Comparison of ENCODE assay signal across 31 mouse cellular contexts in the genomic region with DNA sequence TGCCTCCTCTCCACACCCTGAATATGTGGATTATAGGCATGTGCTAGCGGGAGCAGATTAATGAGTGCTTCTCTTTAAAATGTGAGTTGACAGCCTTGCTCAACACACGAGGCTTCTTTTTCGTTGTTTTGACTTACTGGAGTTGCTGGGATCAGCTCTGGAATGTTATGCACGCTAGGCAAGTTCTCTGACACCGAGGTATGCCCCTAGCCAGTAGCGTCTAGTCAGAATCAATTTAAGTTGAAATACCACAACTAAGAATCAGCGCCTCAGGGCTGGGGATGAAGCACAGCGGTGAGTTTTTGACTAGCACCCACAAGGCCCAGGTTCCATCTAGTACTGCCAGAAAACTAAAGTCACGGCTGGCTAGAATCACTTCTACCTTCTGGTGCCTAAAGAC.
DNase-seq lines count a peak whose midpoint lies in the region; ATAC-seq lines count a peak whose summit lies in the region.
"Had no signal": no experiment of that assay in that cellular context is flagged by ENCODE, and none has a peak within 500 bp of the region (broad histone marks: within the 10 kb centered on the region; RNA-seq: fewer than 3 reads in every experiment).

No protein-coding gene starts in this region.

- no peak overlapping the region for H3K4me2 ChIP-seq in forebrain, embryonic 11.5 days (ENCODE audit: low read depth, low read length, severe bottlenecking)
- no peak overlapping the region for H3K4me2 ChIP-seq in forebrain, embryonic 13.5 days
- no peak overlapping the region for H3K4me2 ChIP-seq in embryonic facial prominence, embryonic 12.5 days (replicated peaks)
- no peak overlapping the region for H3K4me2 ChIP-seq in hindbrain, embryonic 13.5 days
- H3K4me2 ChIP-seq: intestine, embryonic 15.5 days; liver, embryonic 12.5 days; midbrain, embryonic 13.5 days; neural tube, embryonic 13.5 days; stomach, embryonic 15.5 days had no signal

- no peak overlapping the region for H3K4me3 ChIP-seq in forebrain, embryonic 11.5 days (ENCODE audit: low read depth, low read length)
- H3K4me3 ChIP-seq in forebrain, embryonic 13.5 days = no peak overlapping the region
- no peak overlapping the region for H3K4me3 ChIP-seq in embryonic facial prominence, embryonic 12.5 days
- no peak overlapping the region for H3K4me3 ChIP-seq in hindbrain, embryonic 13.5 days
- H3K4me3 ChIP-seq: hindbrain, embryonic 10.5 days; intestine, embryonic 15.5 days; liver, embryonic 12.5 days; midbrain, embryonic 13.5 days; neural tube, embryonic 13.5 days; stomach, embryonic 15.5 days had no signal

- DNase-seq in forebrain, embryonic 11.5 days (ENCODE audit: low spot score) = peak; percentile 45
- peak; percentile 0 for DNase-seq in thymus, postnatal 14 days
- DNase-seq in thymus, postnatal 0 days (ENCODE audit: low spot score) = no peak
- peak; percentile 86 for DNase-seq in fibroblast of lung, adult 2 months (ENCODE audit: low read depth)
- DNase-seq in left cerebral cortex, adult 18-20 months (ENCODE audit: low spot score in 2 of 2) = no peak
- DNase-seq: adrenal gland, adult 8-10 months; cerebellum, adult 2 months; cerebellum, postnatal 14 days; gastrocnemius, postnatal 14 days; heart, postnatal 14 days; kidney, adult 8-10 months; kidney, postnatal 10 days; left cerebral cortex, postnatal 4 days; liver, postnatal 0 days; lung, postnatal 36 days; retina, postnatal 1 day; right cerebral cortex, postnatal 14 days; thymus, adult 18-20 months; thymus, postnatal 4 days had no signal

- ATAC-seq in forebrain, embryonic 11.5 days (replicated peaks; ENCODE audit: low FRiP score) = no peak
- no peak for ATAC-seq in forebrain, embryonic 13.5 days
- ATAC-seq in embryonic facial prominence, embryonic 12.5 days (ENCODE audit: insufficient number of reproducible peaks, insufficient read depth, low FRiP score, low TSS enrichment) = 0 out of 2 replicates have a peak, but pooled peaks have one; percentile 56
- ATAC-seq in hindbrain, embryonic 13.5 days (ENCODE audit: low FRiP score) = no peak
- ATAC-seq: CD4-positive, CD25-positive, alpha-beta regulatory T cell, adult 4 months; forebrain, embryonic 16.5 days; hindbrain, postnatal 0 days; intestine, embryonic 15.5 days; liver, embryonic 12.5 days; liver, postnatal 0 days; midbrain, embryonic 13.5 days had no signal

- H3K4me1 ChIP-seq in forebrain, embryonic 11.5 days (replicated peaks; ENCODE audit: control insufficient read depth, insufficient read depth, low read length) = no peaks in the 10 kb centered on the region
- no peaks in the 10 kb centered on the region for H3K4me1 ChIP-seq in forebrain, embryonic 13.5 days
- H3K4me1 ChIP-seq in embryonic facial prominence, embryonic 12.5 days = peaks cover 10% of the 10 kb centered on the region; the same call in 1 of the 2 replicates
- H3K4me1 ChIP-seq in hindbrain, embryonic 13.5 days (replicated peaks) = no peaks in the 10 kb centered on the region
- H3K4me1 ChIP-seq: intestine, embryonic 15.5 days; liver, embryonic 12.5 days; midbrain, embryonic 13.5 days; neural tube, embryonic 13.5 days; stomach, embryonic 15.5 days had no signal

- H3K9ac ChIP-seq in forebrain, embryonic 11.5 days (ENCODE audit: low read length) = no peak overlapping the region
- no peak overlapping the region for H3K9ac ChIP-seq in forebrain, embryonic 13.5 days
- no peak overlapping the region for H3K9ac ChIP-seq in embryonic facial prominence, embryonic 12.5 days
- H3K9ac ChIP-seq in hindbrain, embryonic 13.5 days = no peak overlapping the region
- H3K9ac ChIP-seq: intestine, embryonic 15.5 days; liver, embryonic 12.5 days; liver, postnatal 0 days; midbrain, embryonic 13.5 days; neural tube, embryonic 13.5 days; stomach, embryonic 15.5 days had no signal

- WGBS in forebrain, embryonic 11.5 days = 77% methylated on average over 9 of the region's 9 CpGs
- 81% methylated on average over 9 of the region's 9 CpGs for WGBS in forebrain, embryonic 13.5 days
- WGBS in embryonic facial prominence, embryonic 12.5 days = 32% methylated on average over 9 of the region's 9 CpGs
- 76% methylated on average over 9 of the region's 9 CpGs for WGBS in hindbrain, embryonic 13.5 days

- no peak overlapping the region for H3K27ac ChIP-seq in forebrain, embryonic 11.5 days (ENCODE audit: low read depth, low read length)
- H3K27ac ChIP-seq in forebrain, embryonic 13.5 days = no peak overlapping the region
- no peak overlapping the region for H3K27ac ChIP-seq in embryonic facial prominence, embryonic 12.5 days
- no peak overlapping the region for H3K27ac ChIP-seq in hindbrain, embryonic 13.5 days
- H3K27ac ChIP-seq: hindbrain, embryonic 10.5 days; hindbrain, postnatal 0 days; intestine, embryonic 15.5 days; liver, embryonic 12.5 days; midbrain, embryonic 13.5 days; neural tube, embryonic 13.5 days; stomach, embryonic 15.5 days had no signal

- H3K9me3 ChIP-seq in forebrain, embryonic 11.5 days (ENCODE audit: control insufficient read depth, low read length) = no peaks in the 10 kb centered on the region
- H3K9me3 ChIP-seq in forebrain, embryonic 13.5 days (replicated peaks) = no peaks in the 10 kb centered on the region
- H3K9me3 ChIP-seq in embryonic facial prominence, embryonic 12.5 days = no peaks in the 10 kb centered on the region
- no peaks in the 10 kb centered on the region for H3K9me3 ChIP-seq in hindbrain, embryonic 13.5 days
- H3K9me3 ChIP-seq: hindbrain, embryonic 10.5 days; intestine, embryonic 15.5 days; liver, embryonic 12.5 days; midbrain, embryonic 13.5 days; neural tube, embryonic 13.5 days; stomach, embryonic 15.5 days had no signal

- H3K36me3 ChIP-seq in forebrain, embryonic 11.5 days (ENCODE audit: control insufficient read depth, insufficient read depth, low read length) = no peaks in the 10 kb centered on the region
- no peaks in the 10 kb centered on the region for H3K36me3 ChIP-seq in forebrain, embryonic 13.5 days (ENCODE audit: poor library complexity, severe bottlenecking)
- no peaks in the 10 kb centered on the region for H3K36me3 ChIP-seq in embryonic facial prominence, embryonic 12.5 days
- H3K36me3 ChIP-seq in hindbrain, embryonic 13.5 days = no peaks in the 10 kb centered on the region
- H3K36me3 ChIP-seq: hindbrain, embryonic 10.5 days; intestine, embryonic 15.5 days; liver, embryonic 12.5 days; midbrain, embryonic 13.5 days; neural tube, embryonic 13.5 days; stomach, embryonic 15.5 days had no signal

- no peaks in the 10 kb centered on the region for H3K27me3 ChIP-seq in forebrain, embryonic 11.5 days (ENCODE audit: control insufficient read depth, insufficient read depth, low read length)
- H3K27me3 ChIP-seq in forebrain, embryonic 13.5 days = no peaks in the 10 kb centered on the region
- no peaks in the 10 kb centered on the region for H3K27me3 ChIP-seq in embryonic facial prominence, embryonic 12.5 days
- no peaks in the 10 kb centered on the region for H3K27me3 ChIP-seq in hindbrain, embryonic 13.5 days
- H3K27me3 ChIP-seq: intestine, embryonic 15.5 days; liver, embryonic 12.5 days; midbrain, embryonic 13.5 days; neural tube, embryonic 13.5 days; stomach, embryonic 15.5 days had no signal

Comparison
In these comparisons a context has a peak if more than half of its experiments do, and no peak if none do; other contexts are left out.
1. DNase-seq: peak in forebrain, embryonic 11.5 days (single experiment), thymus, postnatal 14 days (single experiment) and fibroblast of lung, adult 2 months (single experiment); none in thymus, postnatal 0 days (single experiment) and left cerebral cortex, adult 18-20 months (0 of 2).